14 mouse cellular contexts compared by ENCODE assay signal in genomic region chr2:156429836-156430235, GRCm38 (mm10). TPM values are rescaled to one million over a fixed set of nuclear protein-coding genes. Genes with fewer than 3 reads are reported as not detected.
A peak's percentile ranks its signal among the peaks of the same experiment; 100 is the strongest.
DNase-seq lines count a peak whose midpoint lies in the region; ATAC-seq lines count a peak whose summit lies in the region.
"Had no signal": no experiment of that assay in that cellular context is flagged by ENCODE, and none has a peak within 500 bp of the region (broad histone marks: within the 10 kb centered on the region; RNA-seq: fewer than 3 reads in every experiment).

No protein-coding gene starts in this region.

- WGBS in embryonic facial prominence, embryonic 12.5 days: 69% methylated on average over 10 of the region's 10 CpGs
- WGBS in hindbrain, embryonic 11.5 days: 81% methylated on average over 10 of the region's 10 CpGs

- no peaks in the 10 kb centered on the region for H3K9me3 ChIP-seq in embryonic facial prominence, embryonic 12.5 days
- H3K9me3 ChIP-seq in hindbrain, embryonic 11.5 days (ENCODE audit: control insufficient read depth, low read length): no peaks in the 10 kb centered on the region

- H3K4me3 ChIP-seq in embryonic facial prominence, embryonic 12.5 days: no peak overlapping the region
- no peak overlapping the region for H3K4me3 ChIP-seq in hindbrain, embryonic 11.5 days (ENCODE audit: low read depth, low read length)

- H3K27ac ChIP-seq in embryonic facial prominence, embryonic 12.5 days: peak overlapping the region; percentile 43
- H3K27ac ChIP-seq in hindbrain, embryonic 11.5 days (ENCODE audit: low read depth, low read length): no peak overlapping the region
- H3K27ac ChIP-seq: macrophage had no signal

- H3K4me1 ChIP-seq in embryonic facial prominence, embryonic 12.5 days: peaks cover 26% of the 10 kb centered on the region
- H3K4me1 ChIP-seq in hindbrain, embryonic 11.5 days (replicated peaks; ENCODE audit: control insufficient read depth, insufficient read depth, low read length): 0 out of 2 replicates have a peak, but pooled peaks cover 2% of the 10 kb centered on the region

- no peak for ATAC-seq in embryonic facial prominence, embryonic 12.5 days (ENCODE audit: insufficient number of reproducible peaks, insufficient read depth, low FRiP score, low TSS enrichment)
- ATAC-seq in hindbrain, embryonic 11.5 days (ENCODE audit: low FRiP score): no peak
- ATAC-seq: intestine, embryonic 16.5 days; Patski had no signal

- H3K27me3 ChIP-seq in embryonic facial prominence, embryonic 12.5 days: no peaks in the 10 kb centered on the region
- H3K27me3 ChIP-seq in hindbrain, embryonic 11.5 days (ENCODE audit: control insufficient read depth, insufficient read depth, low read length): no peaks in the 10 kb centered on the region
- H3K27me3 ChIP-seq: Patski had no signal

- no peak overlapping the region for H3K4me2 ChIP-seq in embryonic facial prominence, embryonic 12.5 days (replicated peaks)
- H3K4me2 ChIP-seq in hindbrain, embryonic 11.5 days (replicated peaks; ENCODE audit: low read depth, low read length): no peak overlapping the region

- peak; percentile 80 to 81 for DNase-seq in cerebellum, postnatal 10 days
- DNase-seq in cerebellum, adult 8-10 months: no peak
- DNase-seq in 3134 (ENCODE audit: extremely low read depth, insufficient read length, low spot score): peak; percentile 34
- DNase-seq in kidney, postnatal 25 days: peak; percentile 52 to 88
- DNase-seq in hindbrain, embryonic 11.5 days (ENCODE audit: low spot score): no peak
- DNase-seq in Muller cell, postnatal 12 days (ENCODE audit: inconsistent ontology term): no peak
- DNase-seq in retina, postnatal 1 day: no peak
- DNase-seq: B cell, adult 2 months; gastrocnemius, postnatal 36 days; spleen, adult 18-20 months had no signal

- no peaks in the 10 kb centered on the region for H3K36me3 ChIP-seq in embryonic facial prominence, embryonic 12.5 days
- H3K36me3 ChIP-seq in hindbrain, embryonic 11.5 days (ENCODE audit: control insufficient read depth, insufficient read depth, low read length): no peaks in the 10 kb centered on the region

- H3K9ac ChIP-seq in embryonic facial prominence, embryonic 12.5 days: no peak overlapping the region
- no peak overlapping the region for H3K9ac ChIP-seq in hindbrain, embryonic 11.5 days (ENCODE audit: low read depth, low read length)

RNA-seq across cellular contexts. Expression of gene Epb41l1, which starts 9.1 kb away (rescaled TPM):
- polyA plus RNA-seq in embryonic facial prominence, embryonic 12.5 days (2016; fragmentation: Nextera tagmentation; extraction: Ambion mirVana): 3.6 TPM in 2 replicates
- polyA plus RNA-seq in hindbrain, embryonic 11.5 days (2014; fragmentation: Nextera tagmentation; extraction: Ambion mirVana): 4.0 and 5.0 TPM in 2 replicates

Comparison
In these comparisons a context has a peak if more than half of its experiments do, and no peak if none do; other contexts are left out.
1. DNase-seq: peak in cerebellum, postnatal 10 days (2 of 2), 3134 (single experiment) and kidney, postnatal 25 days (2 of 2); none in cerebellum, adult 8-10 months (single experiment), hindbrain, embryonic 11.5 days (single experiment), Muller cell, postnatal 12 days (single experiment) and retina, postnatal 1 day (single experiment).